Mouse (Mus musculus): ENCODE data around the gene Tex50. TPM values are rescaled to one million over a fixed set of nuclear protein-coding genes. Genes with fewer than 3 reads are reported as not detected.

Tex50 gene
- polyA plus RNA-seq (2017; shearing (Covaris generic)) = not detected

DNA sequence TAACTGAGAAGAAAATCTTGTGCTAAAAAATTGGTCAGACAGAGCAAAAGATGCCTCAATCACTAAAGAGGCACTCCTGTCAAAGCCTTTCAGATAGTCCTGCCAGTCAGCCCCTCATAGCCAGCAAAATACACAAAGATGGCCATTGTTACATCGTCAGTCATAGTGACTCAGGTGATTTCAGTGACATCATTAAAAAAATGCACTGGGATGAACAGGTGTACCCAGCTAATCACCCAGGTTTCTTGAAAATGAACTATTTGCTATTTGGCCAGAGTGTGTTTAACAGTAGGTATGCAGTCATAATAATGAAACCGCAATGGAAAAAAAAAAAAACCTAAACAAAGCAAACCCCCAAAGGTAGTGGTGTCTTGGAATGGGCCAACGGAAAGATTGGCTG is at the start of gene Tex50:
Gene Tex50, minus strand, starts transcription at position 101 of the 400 bp plus-strand sequence.

DNA sequence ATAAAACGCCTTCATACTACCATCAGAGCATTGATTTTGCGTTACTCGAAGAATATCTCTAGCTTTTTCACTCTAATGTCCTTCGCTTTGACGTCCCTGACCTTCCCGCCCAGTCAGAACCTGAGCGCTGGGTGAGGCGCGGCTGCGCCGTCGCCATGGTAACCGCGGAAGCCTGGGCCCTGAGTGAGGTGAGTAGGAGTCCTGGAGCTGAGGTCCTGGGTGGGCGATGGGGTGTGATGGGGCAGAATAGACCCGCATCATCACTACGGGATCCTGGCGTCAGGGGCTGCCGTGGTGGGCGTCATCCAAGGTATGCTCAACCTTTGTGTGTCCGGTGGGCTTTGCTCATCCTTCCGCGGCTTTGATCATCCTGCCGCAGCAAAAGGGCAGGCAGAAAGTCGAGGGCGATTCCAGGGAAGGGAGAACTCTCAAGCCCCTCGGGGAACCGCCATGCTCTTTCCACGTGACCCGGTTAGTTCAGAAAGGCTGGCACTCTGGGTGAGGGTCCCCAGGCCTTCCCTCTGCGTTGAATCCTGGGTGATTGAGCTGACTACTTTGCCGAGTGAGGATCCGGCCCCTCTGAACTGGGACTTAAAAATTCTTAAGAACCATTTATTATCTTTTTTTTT is 16.5 kb downstream of the Tex50 start, which contains the start of gene Ankrd45:
Gene Ankrd45, plus strand, starts transcription at position 161 of the 629 bp plus-strand sequence.

DNA sequence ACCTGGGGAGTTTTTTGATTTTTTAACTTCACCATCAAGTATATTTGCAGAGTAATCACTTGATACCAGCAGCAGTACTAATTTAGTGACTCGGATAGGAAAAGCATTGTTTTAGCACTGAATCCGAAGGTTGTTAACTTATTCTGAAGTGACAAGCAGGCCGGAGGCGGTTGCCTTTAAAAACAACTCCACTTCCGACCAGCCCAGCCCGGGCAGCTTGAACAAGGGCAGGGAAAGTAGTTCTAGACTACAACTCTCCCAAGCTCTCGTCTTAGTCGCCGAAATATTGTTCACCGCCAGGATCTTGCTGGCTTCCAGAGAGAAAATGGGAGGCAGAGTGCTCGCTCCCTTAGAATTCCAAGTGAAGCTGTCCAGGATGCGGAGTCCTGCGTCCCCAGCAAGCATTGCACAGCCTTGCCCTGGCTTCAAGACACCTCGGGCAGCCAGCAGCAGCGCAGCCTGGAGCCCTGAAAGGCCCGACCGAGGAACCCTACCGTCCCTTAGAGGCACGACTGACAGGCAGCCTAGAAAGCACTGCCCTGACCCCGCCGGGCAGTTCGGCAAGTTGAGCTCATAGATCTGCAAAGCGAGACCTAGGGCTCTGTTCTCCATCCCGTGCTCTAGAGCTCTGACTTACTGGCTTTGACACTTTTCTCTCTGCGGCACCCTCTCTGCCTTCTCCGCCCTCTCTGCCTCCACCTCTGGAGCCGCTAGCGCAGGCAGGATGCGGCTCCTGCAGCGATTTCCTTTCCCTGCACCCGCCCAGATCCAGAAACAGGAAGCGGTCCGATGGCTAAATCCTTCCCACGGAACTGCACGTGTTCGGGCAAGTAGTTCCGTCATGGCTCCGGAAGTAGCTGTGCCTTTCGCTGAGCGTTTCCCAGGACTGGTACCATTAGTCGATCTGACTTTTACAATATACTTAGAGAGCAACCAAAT is 28.1 kb downstream of the Tex50 start, which contains the start of gene Klhl20:
Gene Klhl20, minus strand, starts transcription at position 786 of the 939 bp plus-strand sequence.

Other genes with a start within 250 kb of the Tex50 start
- gene Serpinc1, start 180.7 kb downstream of the Tex50 start, polyA plus RNA-seq (2017; shearing (Covaris generic)) = 1 to 10 TPM; 4.2 to 7.2 TPM
- gene Zbtb37, start 124.5 kb downstream of the Tex50 start, polyA plus RNA-seq (2017; shearing (Covaris generic)) = 10 to 100 TPM in 1 of 2 experiments, 1 to 10 TPM in 1; 7.9 to 11.2 TPM
- gene Dars2, start 88.7 kb downstream of the Tex50 start, polyA plus RNA-seq (2017; shearing (Covaris generic)) = 10 to 100 TPM; 15.5 to 15.6 TPM
- gene Cenpl, start 88.6 kb downstream of the Tex50 start, polyA plus RNA-seq (2017; shearing (Covaris generic)) = 10 to 100 TPM; 16.6 to 18.7 TPM
- gene Klhl20, start 27.8 kb downstream of the Tex50 start, polyA plus RNA-seq (2017; shearing (Covaris generic)) = 10 to 100 TPM; 27.9 to 29.2 TPM
- under 1 TPM; 0.13 to 0.34 TPM for gene Ankrd45, start 16.6 kb downstream of the Tex50 start, polyA plus RNA-seq (2017; shearing (Covaris generic))
- gene Prdx6, start 91.9 kb upstream of the Tex50 start, polyA plus RNA-seq (2017; shearing (Covaris generic)) = 100 to 1,000 TPM; 227 to 250 TPM
- gene Tnfsf4, start 236.1 kb upstream of the Tex50 start, polyA plus RNA-seq (2017; shearing (Covaris generic)) = 1 to 10 TPM in 1 of 2 experiments, under 1 TPM in 1; 0.66 to 1.7 TPM

All from activated CD4-positive, CD25-positive, alpha-beta regulatory T cell (primary cell).